Mouse (Mus musculus) midbrain, postnatal 0 days (tissue): Measurements from ENCODE around the gene Tbcd. TPM values are rescaled to one million over a fixed set of nuclear protein-coding genes. Genes with fewer than 3 reads are reported as not detected.

ENCODE experiments used
- ATAC-seq: fragments of 200-750 bp; cut with Nextera tagmentation; 2 replicates; pipeline ENCODE4 v1.8.0; 2017; ENCODE audit warnings: moderate number of reproducible peaks, mild to moderate bottlenecking, moderate TSS enrichment, moderate library complexity; ENCODE audit not compliant: low FRiP score
- DNase-seq: peaks from one replicate; pipeline ENCODE4 v3.0.0-alpha.2; 2015; ENCODE audit warnings: low spot score
- H3K27ac ChIP-seq: fragments of 300-500 bp; sonication (generic); 2 replicates; pipeline ENCODE4 v1.5.1; 2014; ENCODE audit warnings: low read depth, mild to moderate bottlenecking, low read length, mixed read lengths
- H3K27me3 ChIP-seq: fragments of 300-500 bp; sonication (generic); 2 replicates; pipeline ENCODE4 v1.6.1; 2014; ENCODE audit warnings: low read length, control low read depth, mixed read lengths; ENCODE audit not compliant: insufficient read depth
- H3K36me3 ChIP-seq: fragments of 300-500 bp; sonication (generic); 2 replicates; pipeline ENCODE4 v1.6.1; 2014; ENCODE audit warnings: low read length, control low read depth, mixed read lengths; ENCODE audit not compliant: insufficient read depth
- H3K4me1 ChIP-seq: fragments of 300-500 bp; sonication (generic); 2 replicates; pipeline ENCODE4 v1.6.1; 2014; ENCODE audit warnings: mild to moderate bottlenecking, control low read depth, antibody characterized with exemption, low read length, mixed read lengths; ENCODE audit not compliant: insufficient read depth
- H3K4me2 ChIP-seq: fragments of 300-500 bp; sonication (generic); 2 replicates; pipeline ENCODE4 v1.6.1; 2014; ENCODE audit warnings: low read depth, mild to moderate bottlenecking, low read length, mixed read lengths; ENCODE audit not compliant: poor library complexity, severe bottlenecking
- H3K4me3 ChIP-seq: fragments of 300-500 bp; sonication (generic); 2 replicates; pipeline ENCODE4 v1.5.1; 2014; ENCODE audit warnings: low read depth, mild to moderate bottlenecking, low read length, moderate library complexity
- H3K9ac ChIP-seq: fragments of 300-500 bp; sonication (generic); replicated peaks from 2 replicates; pipeline ENCODE4 v1.6.1; 2014; ENCODE audit warnings: mild to moderate bottlenecking, low read length, moderate library complexity, mixed read lengths; ENCODE audit not compliant: poor library complexity, severe bottlenecking
- H3K9me3 ChIP-seq: fragments of 300-500 bp; sonication (generic); 2 replicates; pipeline ENCODE4 v1.6.1; 2016; ENCODE audit warnings: low read length, control low read depth
- CTCF ChIP-seq: IDR thresholded peaks from 2 replicates; pipeline ENCODE4 v1.5.1; 2016; ENCODE audit warnings: antibody characterized with exemption, mild to moderate bottlenecking
- WGBS: fragments of 180-500 bp; shearing (Covaris S2); extraction: QIAGEN DNeasy Blood & Tissue Kit; methylation state at CpG from one replicate; pipeline ENCODE4 v1.1.7; 2014; 5-methylcytosine and 5-hydroxymethylcytosine counted together
- polyA plus RNA-seq: library from polyadenylated mRNA; unstranded; fragments of >200 nt; fragmentation: Nextera tagmentation; extraction: Ambion mirVana; gene quantifications from 2 replicates; pipeline ENCODE4 v1.2.1, GENCODE M21; 2015
- total RNA-seq: library from RNA; depleted of rRNA; stranded (reverse); fragments of >200 nt; gene quantifications from 2 replicates; pipeline ENCODE4 v1.2.3, GENCODE M21; 2014

The Tbcd gene
- total and polyA plus RNA-seq, 2 experiments from 2014 or later, result 56.5 to 87.9 TPM

- whole genome bisulfite sequencing, result 85% methylated on average over 3 of the region's 3 CpGs
- H3K4me1 ChIP-seq, result peaks cover 16% of the 10 kb centered on the region; the same call in 1 of the 2 replicates
- DNase-seq (no peak), ATAC-seq (no peak)
- no peak overlapping the region for H3K9ac ChIP-seq
- no peak overlapping the region for H3K27ac ChIP-seq
- no peaks in the 10 kb centered on the region for H3K27me3 ChIP-seq
- H3K9me3 ChIP-seq, result no peaks in the 10 kb centered on the region
- H3K4me2 ChIP-seq, result no peak overlapping the region
- H3K36me3 ChIP-seq, result peaks cover 18% of the 10 kb centered on the region; the same call in 1 of the 2 replicates
- TF ChIP-seq CTCF, result no peak
- no peak overlapping the region for H3K4me3 ChIP-seq
These were observed 93.8 kb downstream of the Tbcd start for GRCm38 (mm10) chr11:121545398-121546034.

GRCm38 (mm10) chr11:121547234-121547633 is 95.5 kb downstream of the Tbcd start:
- H3K4me1 ChIP-seq, result peaks cover 16% of the 10 kb centered on the region; the same call in 1 of the 2 replicates
- peaks cover 14% of the 10 kb centered on the region; the same call in 1 of the 2 replicates for H3K36me3 ChIP-seq

GRCm38 (mm10) chr11:121547925-121548324 is 96.2 kb downstream of the Tbcd start:
- no peak overlapping the region for H3K9ac ChIP-seq
- 97% methylated on average over 4 of the region's 4 CpGs for WGBS
- no peak overlapping the region for H3K4me2 ChIP-seq
- no peak overlapping the region for H3K27ac ChIP-seq
- no peaks in the 10 kb centered on the region for H3K27me3 ChIP-seq
- ATAC-seq (no peak), DNase-seq (no peak)
- peaks cover 16% of the 10 kb centered on the region; the same call in 1 of the 2 replicates for H3K4me1 ChIP-seq
- peaks cover 11% of the 10 kb centered on the region; the same call in 1 of the 2 replicates for H3K36me3 ChIP-seq
- no peak overlapping the region for H3K4me3 ChIP-seq
- no peaks in the 10 kb centered on the region for H3K9me3 ChIP-seq
- TF ChIP-seq CTCF, result no peak

More at GRCm38 (mm10) chr11:121547234-121547633, 95.5 kb downstream of the Tbcd start:
- Histone ChIP-seq H3K27ac (no peak overlapping the region), H3K9ac (no peak overlapping the region), H3K4me2 (no peak overlapping the region), H3K9me3 (no peaks in the 10 kb centered on the region), H3K27me3 (no peaks in the 10 kb centered on the region), H3K4me3 (no peak overlapping the region)
- TF ChIP-seq CTCF, result no peak
- DNase-seq (no peak), ATAC-seq (no peak)
- 88% methylated on average over 5 of the region's 5 CpGs for WGBS

- Histone ChIP-seq H3K4me1 (peaks cover 16% of the 10 kb centered on the region; the same call in 1 of the 2 replicates), H3K9ac (no peak overlapping the region), H3K27ac (0 out of 2 replicates have a peak overlapping the region, but pooled peaks have one; percentile 0), H3K9me3 (no peaks in the 10 kb centered on the region), H3K27me3 (no peaks in the 10 kb centered on the region), H3K4me3 (no peak overlapping the region), H3K4me2 (no peak overlapping the region), H3K36me3 (0 out of 2 replicates have a peak, but pooled peaks cover 4% of the 10 kb centered on the region)
- DNase-seq (peak; percentile 68), ATAC-seq (no peak)
- no peak for TF ChIP-seq CTCF
- WGBS, result 53% methylated on average over 12 of the region's 12 CpGs
These were observed 97.5 kb downstream of the Tbcd start for GRCm38 (mm10) chr11:121548996-121549842.

GRCm38 (mm10) chr11:121549843-121550647 is 98.3 kb downstream of the Tbcd start:
- Histone ChIP-seq H3K9ac (no peak overlapping the region), H3K4me2 (no peak overlapping the region), H3K36me3 (0 out of 2 replicates have a peak, but pooled peaks cover 2% of the 10 kb centered on the region), H3K27me3 (no peaks in the 10 kb centered on the region), H3K27ac (0 out of 2 replicates have a peak overlapping the region, but pooled peaks have one; percentile 43), H3K9me3 (no peaks in the 10 kb centered on the region), H3K4me3 (no peak overlapping the region), H3K4me1 (peaks cover 16% of the 10 kb centered on the region; the same call in 1 of the 2 replicates)
- WGBS, result 49% methylated on average over 17 of the region's 17 CpGs
- ATAC-seq, result no peak
- no peak for TF ChIP-seq CTCF
- DNase-seq, result peak; percentile 33
